Mouse (Mus musculus) left cerebral cortex, adult 2 months (tissue): ENCODE measurements around the gene Srm. TPM values are rescaled to one million over a fixed set of nuclear protein-coding genes. Genes with fewer than 3 reads are reported as not detected.

Experiments
- DNase-seq, 2 experiments: peaks; one replicate each; pipeline ENCODE4 v3.0.0; 2021 to 2022; ENCODE audit warnings: low spot score in 2 of 2, mixed read lengths in 1 of 2; ENCODE audit errors: extremely low spot score in 1 of 2
- H3K27ac ChIP-seq: fragments of 200-600 bp; 2 replicates; pipeline ENCODE4 v1.8.1; 2022
- H3K4me3 ChIP-seq: fragments of 200-600 bp; 2 replicates; pipeline ENCODE4 v1.8.1; 2022
- CTCF ChIP-seq: fragments of 200-600 bp; IDR thresholded peaks from 2 replicates; pipeline ENCODE4 v1.8.1; 2022; ENCODE audit warnings: antibody characterized with exemption, mild to moderate bottlenecking, moderate library complexity
- intact Hi-C: fragments of 180-260 bp; cut with DNase I; formaldehyde crosslinking; loops from one replicate; pipeline ENCODE4 v1.15.1; 2025
- total RNA-seq, 2 experiments: library from RNA; stranded (reverse); gene quantifications; 2 replicates each; pipeline ENCODE4 v1.2.3; 2021

Srm gene
- total RNA-seq, 2 experiments from 2014 or later = 77.2 to 77.4 TPM

GRCm38 (mm10) chr4:148625010-148625409 lies 33.7 kb downstream of the Srm start:
- DNase-seq = no peak
- Histone ChIP-seq H3K4me3 (peak overlapping the region; percentile 80), H3K27ac (no peak overlapping the region)
- intact Hi-C loops = no loop called here
- TF ChIP-seq CTCF = no peak

- Histone ChIP-seq H3K4me3 (peak overlapping the region; percentile 80), H3K27ac (peak overlapping the region; percentile 100)
- TF ChIP-seq CTCF = no peak
- intact Hi-C loops = no loop called here
- no peak for DNase-seq
Observed at GRCm38 (mm10) chr4:148625756-148626622, 34.7 kb downstream of the Srm start.

DNA sequence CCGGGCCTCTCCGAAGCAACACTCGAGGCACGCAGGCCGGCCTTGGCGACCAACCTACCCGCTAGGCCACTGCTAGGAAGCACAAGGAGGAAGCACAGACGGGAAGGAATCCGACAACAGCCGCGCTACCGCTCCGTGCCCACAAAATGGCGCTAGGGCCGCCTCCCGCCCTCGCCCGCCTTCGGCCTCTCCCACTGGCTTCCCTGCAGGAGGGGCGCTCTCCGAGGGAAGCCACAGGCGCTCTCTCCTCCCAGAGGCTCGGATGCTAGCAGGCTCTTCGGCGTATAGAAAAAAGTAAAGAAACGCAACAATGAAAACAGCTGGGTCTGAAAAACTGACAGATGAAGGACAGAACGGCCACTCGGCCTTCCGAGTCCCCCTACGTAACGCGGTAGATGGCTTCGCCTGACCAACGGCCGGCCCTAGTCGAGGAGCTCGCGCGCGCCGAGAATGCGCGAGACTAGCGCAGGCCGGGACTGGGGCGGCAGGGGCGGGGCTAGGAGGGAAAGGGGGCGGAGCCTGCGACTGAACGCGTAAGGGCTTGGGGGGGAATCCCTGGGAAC lies 35.4 kb downstream of the Srm start, which contains the start of gene Tardbp:
Gene Tardbp (minus strand): TSS at position 397 of the 563 bp plus-strand sequence.
- intact Hi-C loops = no loop called here
- Histone ChIP-seq H3K27ac (peak within 1 kb of the TSS; percentile 100), H3K4me3 (peak within 1 kb of the TSS; percentile 80)
- TF ChIP-seq CTCF = no peak; the same call in 1 of the 2 replicates
- peak; percentile 93 to 95 for DNase-seq

DNA sequence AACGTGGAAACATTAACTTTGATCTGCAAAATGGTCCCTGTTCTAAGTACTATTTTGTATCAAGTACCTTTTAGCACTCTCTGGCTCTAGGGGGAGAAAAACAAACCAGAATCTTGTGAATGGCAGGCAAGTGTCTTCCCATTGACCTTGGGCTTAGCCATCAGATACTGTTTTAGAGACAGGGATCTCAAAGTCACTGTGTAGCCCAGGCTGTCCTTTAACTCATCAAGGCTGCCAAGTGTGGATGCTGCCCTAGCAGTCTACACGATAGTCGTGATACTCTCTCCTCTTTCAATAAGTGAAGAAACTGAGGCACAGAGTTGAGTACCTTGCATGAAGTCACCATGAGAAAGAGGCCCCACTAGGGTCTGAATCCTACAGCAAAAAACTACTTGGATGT lies 35.9 kb downstream of the Srm start:
- no peak for TF ChIP-seq CTCF
- no peak for DNase-seq
- H3K27ac ChIP-seq = peak overlapping the region; percentile 100
- peak overlapping the region; percentile 80 for H3K4me3 ChIP-seq
- intact Hi-C loops = no loop called here

DNA sequence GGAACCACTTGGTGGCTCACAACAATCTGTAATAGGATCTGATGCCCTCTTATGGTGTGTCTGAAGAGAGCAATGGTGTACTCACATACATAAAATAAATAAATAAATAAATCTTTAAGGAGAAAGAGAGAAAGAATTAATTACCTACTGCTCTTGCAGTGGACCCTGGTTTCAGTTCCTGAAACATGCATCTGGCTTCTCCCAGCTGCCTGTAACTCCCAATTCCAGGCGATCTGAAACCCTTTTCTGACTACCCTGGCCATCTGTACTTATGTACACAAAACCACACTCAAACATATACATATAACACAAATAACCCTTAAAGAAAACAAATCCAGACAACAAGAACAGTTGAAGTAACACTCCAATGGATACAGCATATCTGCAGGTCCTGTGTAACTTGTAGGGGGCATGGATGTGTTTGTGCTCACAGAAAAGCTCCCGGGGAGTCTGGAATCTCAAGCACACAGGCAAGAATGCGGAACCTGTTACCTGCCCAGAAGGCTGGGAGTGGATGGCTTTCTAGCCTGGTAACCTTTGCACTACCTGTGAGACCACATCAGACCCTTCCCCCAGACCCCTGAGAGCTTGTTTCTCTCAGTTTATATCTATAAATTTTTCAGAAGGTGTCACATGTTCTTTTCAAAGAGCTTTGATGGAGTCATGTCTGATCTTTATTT lies 40.9 kb downstream of the Srm start:
- H3K4me3 ChIP-seq = no peak overlapping the region
- no peak for DNase-seq
- intact Hi-C loops = no loop called here
- TF ChIP-seq CTCF = no peak
- no peak overlapping the region for H3K27ac ChIP-seq

DNA sequence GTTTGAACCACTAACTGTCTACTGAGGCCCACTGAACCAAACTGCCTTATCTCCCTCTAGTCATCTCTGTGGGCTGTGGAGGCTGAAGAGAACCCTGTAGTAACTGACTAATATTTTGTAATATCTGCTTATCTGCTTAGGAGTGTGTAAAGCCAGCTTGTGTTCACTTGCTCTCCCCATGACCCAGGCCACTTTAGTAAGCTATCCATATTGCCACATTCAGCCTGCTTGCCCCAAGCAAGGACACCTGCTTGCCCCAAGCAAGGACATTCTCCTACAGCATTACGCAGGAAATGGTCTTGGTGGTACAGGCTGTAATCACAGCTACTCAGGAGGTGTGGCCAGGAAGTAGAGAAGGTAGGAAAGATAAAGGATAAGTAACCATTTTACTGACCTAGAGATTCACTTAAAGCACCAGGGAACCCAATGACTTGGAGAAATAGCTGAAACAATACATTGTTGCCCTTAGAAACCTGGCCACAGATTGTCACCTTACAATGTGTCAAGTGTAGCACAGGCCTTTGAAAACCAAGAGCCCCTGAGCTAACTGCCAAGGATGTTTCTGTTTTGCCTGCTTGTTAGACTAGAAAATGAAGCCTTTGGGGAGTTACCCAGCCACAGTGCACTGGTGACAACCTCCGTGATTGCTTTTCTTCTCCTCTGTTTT lies 42.2 kb downstream of the Srm start:
- DNase-seq = no peak
- TF ChIP-seq CTCF = no peak
- H3K4me3 ChIP-seq = no peak overlapping the region
- H3K27ac ChIP-seq = no peak overlapping the region
- intact Hi-C loops = no loop called here

DNA sequence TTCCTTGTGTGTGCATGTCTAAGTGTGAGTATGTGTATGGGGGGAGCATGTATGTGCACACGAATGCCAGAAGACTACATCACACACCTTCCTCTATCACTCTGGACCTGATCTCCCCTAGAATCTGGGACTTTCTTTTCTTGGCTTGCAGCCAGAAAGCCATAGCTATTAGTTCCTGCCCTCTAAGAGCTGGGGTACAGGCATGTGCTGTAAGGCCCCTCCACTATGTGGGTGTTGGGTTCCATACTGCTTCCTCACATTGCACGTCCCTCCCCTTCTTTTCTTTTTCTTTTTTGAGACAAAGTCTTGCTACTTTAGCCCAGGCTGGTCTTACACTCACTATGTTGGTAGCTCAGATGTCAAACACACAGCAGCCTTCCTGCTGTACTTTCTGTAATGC lies 44.0 kb downstream of the Srm start:
- TF ChIP-seq CTCF = no peak
- intact Hi-C loops = no loop called here
- no peak overlapping the region for H3K27ac ChIP-seq
- no peak overlapping the region for H3K4me3 ChIP-seq
- no peak for DNase-seq

- intact Hi-C loops = no loop called here
- Histone ChIP-seq H3K27ac (no peak overlapping the region), H3K4me3 (no peak overlapping the region)
- no peak for DNase-seq
- no peak for TF ChIP-seq CTCF
Observed at GRCm38 (mm10) chr4:148638302-148638701, 47.0 kb downstream of the Srm start.

DNA sequence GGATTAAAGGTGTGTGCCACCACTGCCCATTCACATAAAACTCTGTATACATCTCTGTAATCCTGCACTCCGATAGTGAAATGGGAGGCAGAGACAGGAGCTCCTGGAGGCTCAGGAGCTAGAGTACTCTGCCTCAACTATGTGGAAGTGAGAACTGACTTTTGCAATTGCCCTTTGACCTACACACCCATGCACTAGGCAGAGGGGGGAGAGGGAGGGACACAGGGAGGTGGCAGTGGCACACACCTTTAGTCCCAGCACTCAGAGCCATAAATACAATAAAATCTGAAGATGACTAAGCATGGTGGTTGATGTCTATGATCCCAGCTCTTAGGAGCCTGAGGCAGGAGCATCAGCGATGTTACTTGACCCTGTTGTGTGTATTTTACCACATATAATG lies 48.2 kb downstream of the Srm start:
- Histone ChIP-seq H3K27ac (no peak overlapping the region), H3K4me3 (no peak overlapping the region)
- DNase-seq = no peak
- TF ChIP-seq CTCF = no peak
- intact Hi-C loops = no loop called here

- DNase-seq = no peak
- Histone ChIP-seq H3K4me3 (no peak overlapping the region), H3K27ac (no peak overlapping the region)
- intact Hi-C loops = no loop called here
- TF ChIP-seq CTCF = no peak
Observed at GRCm38 (mm10) chr4:148641121-148641520, 49.8 kb downstream of the Srm start.

- TF ChIP-seq CTCF = no peak
- DNase-seq = no peak
- no peak within 1 kb of the TSS for H3K27ac ChIP-seq
- peak within 1 kb of the TSS; percentile 26; the same call in 1 of the 2 replicates for H3K4me3 ChIP-seq
- intact Hi-C loops = no loop called here
Observed at GRCm38 (mm10) chr4:148643291-148644156, 52.2 kb downstream of the Srm start, which contains the start of gene Gm572. Gm572 (plus strand) TSS chr4:148643317.
